Mouse (Mus musculus): ENCODE data around the gene Parm1.

Parm1 gene

DNA sequence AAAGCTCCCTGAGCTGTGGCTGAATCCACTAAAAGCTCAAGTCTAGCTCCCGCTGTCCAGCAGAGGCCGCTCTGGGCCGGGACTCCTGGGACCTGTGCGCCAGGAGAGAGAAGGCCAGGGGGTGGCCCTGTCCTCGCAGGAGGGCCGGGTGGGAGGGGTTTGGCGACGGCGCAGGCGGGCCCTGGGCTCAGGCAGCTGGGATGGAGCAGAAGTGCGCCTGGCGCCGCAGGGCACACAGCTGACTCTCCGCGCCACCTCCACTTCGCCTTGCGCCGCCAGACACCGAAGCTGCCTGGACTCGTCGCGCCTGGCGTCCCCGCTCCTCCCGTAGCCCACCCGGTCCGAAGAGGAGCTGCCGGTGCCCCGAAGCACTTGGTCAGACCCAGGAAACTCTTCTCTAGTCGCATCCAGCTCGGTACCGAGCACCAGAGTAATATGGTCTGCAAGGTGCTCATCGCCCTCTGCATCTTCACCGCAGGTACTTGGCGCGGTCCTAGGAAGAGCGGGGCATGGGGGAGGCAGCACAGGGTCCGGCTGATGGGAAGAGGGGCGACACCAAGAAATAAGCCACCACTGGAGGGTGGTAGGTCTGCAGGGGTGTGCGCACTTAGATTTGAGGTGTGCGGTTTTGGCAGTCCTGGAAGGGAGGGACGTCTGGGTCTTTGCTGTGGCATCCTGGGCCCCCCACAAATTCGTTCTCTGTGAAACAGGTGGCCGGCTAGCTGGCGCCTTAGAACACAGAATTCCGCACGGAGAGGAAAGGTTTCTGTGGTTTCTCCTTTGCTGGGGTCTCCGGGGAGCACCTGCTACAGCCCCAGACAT is at the start of gene Parm1:
Gene Parm1, plus strand, starts transcription at position 136 of the 822 bp plus-strand sequence.
- ATAC-seq (ENCODE audit: insufficient number of reproducible peaks, low FRiP score, low TSS enrichment): peak; percentile 74; the same call in 1 of the 2 replicates

DNA sequence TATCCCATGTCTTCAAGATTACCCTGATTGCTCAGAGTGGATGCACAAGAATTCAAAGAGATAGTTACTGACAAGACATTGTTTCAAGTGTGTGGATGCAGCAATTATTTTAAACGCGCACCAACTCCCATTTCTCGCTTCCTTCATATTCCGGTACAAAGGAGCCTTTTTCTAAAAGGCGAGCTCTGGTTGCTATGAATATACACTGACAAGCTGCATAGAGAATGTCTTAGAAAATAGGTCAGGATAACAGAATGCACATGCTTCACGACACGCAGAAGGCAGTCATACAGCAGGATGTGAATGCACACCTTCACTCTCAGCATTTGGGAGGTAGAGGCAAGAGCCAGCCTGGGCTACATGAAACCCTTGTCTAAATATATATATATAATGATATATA is 42.2 kb upstream of the Parm1 start:
- no peak for ATAC-seq (ENCODE audit: insufficient number of reproducible peaks, low FRiP score, low TSS enrichment)

DNA sequence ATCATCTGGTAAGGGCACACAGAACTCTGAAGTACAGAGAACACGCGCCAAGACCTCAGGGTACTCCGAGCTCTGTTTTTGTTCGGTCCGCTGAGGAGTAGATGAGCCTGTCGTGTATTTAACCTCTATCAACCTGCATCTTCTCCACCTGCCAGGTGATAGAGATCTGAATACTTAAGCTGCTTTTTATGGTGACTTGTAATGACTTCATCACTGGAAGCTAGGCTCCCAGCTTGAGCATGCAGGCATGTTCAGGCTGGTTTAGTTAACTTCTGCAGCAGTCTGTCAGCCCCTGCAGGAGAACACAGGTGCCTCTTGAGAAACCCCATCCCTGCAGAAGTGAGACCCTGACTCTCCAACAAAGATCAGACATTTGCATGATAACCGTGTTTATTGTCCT is 40.6 kb upstream of the Parm1 start:
- no peak for ATAC-seq (ENCODE audit: insufficient number of reproducible peaks, low FRiP score, low TSS enrichment)

DNA sequence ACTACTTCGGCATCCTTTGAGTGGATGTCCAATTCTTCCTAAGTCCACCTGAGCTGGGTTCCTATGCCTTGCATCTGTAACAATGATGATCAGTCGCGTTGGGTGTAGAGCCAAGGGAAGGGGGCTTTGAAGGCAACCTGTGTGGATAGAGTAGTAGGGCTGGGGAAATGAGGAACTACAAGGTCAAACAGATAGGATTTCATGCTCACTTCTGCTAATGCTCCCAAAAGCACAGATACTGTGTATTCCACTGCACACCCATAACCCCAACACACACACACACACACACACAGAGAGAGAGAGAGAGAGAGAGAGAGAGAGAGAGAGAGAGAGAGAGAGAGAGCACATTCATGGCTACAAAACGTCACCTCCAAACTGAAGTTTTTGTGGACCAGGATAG is 38.7 kb upstream of the Parm1 start:
- no peak for ATAC-seq (ENCODE audit: insufficient number of reproducible peaks, low FRiP score, low TSS enrichment)

DNA sequence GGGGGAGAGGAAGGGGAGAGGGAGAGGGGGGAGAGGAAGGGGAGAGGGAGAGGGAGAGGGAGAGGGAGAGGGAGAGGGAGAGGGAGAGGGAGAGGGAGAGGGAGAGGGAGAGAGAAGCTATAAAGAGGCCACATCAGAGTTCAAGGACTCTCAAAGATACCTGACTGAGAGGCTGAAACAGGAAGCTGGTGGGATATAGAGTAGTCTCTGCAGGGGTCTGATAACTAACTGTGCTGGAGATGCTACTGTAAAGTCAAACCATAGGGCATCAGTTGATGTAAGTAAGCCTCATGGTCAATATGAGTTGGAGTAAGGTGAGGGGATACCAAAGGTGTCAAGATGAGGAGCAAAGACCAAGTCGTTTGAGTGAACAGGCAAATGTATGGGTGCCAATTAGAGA is 37.3 kb upstream of the Parm1 start:
- ATAC-seq (ENCODE audit: insufficient number of reproducible peaks, low FRiP score, low TSS enrichment): no peak

DNA sequence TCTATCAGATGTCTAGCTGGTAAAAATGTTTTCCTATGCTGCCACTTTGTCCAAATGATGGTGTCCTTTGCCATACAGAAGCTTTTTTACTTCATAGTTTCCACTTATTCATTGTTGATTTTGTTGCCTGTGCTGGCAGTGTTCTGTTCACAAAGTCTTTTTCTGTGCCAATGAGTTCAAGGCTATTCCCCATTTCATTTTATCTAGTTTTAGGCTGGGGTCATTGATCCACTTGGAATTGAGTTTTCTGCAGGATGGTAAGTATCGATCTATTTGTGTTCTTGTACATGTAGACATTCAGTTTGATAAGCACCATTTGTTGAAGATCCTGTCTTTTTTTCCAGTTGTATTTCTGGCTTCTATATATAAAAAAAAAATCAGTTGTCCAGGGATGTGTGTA is 33.1 kb upstream of the Parm1 start:
- ATAC-seq (ENCODE audit: insufficient number of reproducible peaks, low FRiP score, low TSS enrichment): no peak

DNA sequence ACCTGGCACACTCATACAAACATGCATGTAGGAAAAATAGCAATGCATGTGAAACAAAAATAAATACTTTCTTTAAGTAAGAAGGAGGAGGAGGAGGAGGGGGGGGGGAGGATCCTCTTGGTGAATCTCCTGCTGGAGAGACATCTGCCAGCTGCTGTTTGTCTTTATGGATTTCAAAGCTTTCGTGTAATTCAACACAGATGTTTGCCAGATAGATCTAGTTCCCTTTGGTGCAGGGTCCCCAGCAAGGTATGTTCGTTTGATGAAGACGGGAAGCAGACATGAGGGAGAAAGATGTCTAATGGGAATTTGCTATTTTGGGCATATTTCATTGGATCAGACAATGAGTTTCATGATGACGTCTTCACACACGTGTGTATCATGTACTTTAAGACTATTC is 23.0 kb upstream of the Parm1 start:
- ATAC-seq (ENCODE audit: insufficient number of reproducible peaks, low FRiP score, low TSS enrichment): no peak

DNA sequence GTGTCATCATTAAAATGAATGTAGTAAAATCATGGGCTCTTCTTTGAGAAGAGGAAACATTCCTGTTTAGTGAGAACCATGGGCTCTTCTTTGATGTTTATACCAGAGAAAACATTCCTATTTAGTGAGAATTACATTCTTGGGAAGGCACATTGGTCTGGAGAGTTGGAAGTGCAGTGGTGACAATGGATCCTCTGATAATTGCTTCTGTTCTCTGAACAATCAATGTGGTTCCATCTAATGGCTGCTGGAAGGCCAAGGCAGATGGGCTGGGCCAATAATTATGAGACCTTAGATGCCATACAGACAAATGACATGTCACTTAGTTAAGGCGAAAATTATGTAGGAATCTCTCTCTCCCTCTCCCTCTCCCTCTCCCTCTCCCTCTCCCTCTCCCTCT is 16.1 kb upstream of the Parm1 start:
- no peak for ATAC-seq (ENCODE audit: insufficient number of reproducible peaks, low FRiP score, low TSS enrichment)

DNA sequence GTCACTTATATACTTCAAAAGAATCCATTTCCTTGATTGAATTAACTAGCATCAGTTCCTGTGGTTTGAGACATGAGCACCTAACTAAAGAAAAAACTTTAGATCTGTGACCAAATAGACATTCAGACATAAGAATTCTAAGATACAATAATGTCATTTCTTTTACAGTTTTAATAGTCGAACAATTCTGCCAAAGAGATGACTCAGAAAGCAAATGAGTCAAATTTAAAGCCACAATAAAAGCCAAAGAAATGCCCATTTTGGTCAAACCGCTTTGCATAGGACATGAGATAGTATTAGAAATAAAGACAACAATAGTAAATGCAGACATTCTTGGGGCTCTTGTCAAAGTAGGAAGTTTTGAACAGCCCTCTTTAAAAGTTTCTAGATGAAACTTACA is 15.0 kb upstream of the Parm1 start:
- ATAC-seq (ENCODE audit: insufficient number of reproducible peaks, low FRiP score, low TSS enrichment): no peak

DNA sequence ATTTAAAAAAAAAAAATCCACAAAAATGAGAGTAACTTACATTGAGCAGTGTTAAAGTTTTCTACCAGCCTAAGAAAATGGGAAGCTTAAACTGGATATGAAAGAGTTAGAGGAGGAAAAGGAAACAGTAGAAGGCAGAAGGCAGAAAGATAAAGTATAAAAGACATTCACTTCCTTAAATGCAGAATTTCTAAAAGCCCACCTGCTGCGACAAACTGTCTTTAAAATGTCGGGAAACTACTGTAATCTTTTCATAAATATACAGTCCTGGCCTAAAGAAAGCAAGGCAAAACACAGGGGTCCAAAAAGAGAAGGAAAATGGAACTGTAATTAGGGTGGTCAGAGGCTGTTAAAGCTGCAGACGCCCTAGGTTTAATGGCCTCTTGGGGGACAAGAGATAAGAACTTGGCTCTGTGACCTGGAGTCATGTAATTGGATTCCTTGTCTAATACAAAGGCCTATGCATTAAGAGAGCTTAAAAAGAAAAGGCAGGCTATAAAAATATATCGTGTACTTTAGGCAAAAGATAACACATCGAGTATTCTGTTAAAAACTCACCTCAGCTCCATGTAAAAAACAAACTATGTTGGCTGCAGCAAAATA is 13.0 kb upstream of the Parm1 start:
- no peak for ATAC-seq (ENCODE audit: insufficient number of reproducible peaks, low FRiP score, low TSS enrichment)

DNA sequence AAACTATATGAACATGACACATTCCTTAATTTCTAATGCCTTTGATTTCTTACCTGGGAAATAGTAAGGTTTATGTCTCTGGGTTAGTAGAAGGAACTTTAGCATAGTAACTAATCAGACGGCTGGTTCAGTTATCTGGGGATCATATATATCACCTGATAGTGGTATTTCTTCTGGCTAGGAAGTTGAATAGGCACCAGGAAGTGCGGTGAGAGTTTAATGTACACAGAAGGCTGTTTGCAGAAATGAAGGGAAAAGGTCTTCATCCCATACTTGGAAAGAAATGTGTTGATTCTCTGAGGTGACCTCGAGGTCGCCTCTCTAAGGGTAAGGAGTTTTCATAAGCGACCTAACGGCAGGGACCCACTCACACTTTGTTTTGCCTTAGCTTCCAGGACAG is 338 bp upstream of the Parm1 start:
- ATAC-seq (ENCODE audit: insufficient number of reproducible peaks, low FRiP score, low TSS enrichment): no peak

DNA sequence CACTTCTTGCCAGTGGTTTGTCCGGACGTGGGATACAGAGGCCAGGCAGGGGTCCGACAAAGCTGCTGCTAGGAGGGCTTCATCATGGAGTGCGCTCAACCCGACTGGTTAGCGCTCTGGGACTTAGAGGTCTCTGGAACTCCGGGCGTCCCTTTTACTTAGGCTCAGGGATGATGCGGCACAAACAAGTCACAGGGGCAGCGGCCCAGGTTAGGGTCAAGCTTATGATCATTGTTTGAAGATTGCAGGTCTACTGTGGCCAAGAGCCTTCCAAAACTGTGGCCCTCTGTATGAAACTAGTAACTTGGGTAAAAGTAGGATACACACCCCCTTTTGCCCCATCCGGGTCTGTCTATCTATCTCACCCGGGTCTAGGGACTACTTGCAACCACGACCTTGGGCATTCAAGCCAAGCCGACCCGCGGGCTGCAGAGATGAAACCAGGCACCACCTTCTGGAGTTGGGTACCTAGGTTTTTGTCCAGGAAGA is 931 bp downstream of the Parm1 start:
- ATAC-seq (ENCODE audit: insufficient number of reproducible peaks, low FRiP score, low TSS enrichment): no peak

DNA sequence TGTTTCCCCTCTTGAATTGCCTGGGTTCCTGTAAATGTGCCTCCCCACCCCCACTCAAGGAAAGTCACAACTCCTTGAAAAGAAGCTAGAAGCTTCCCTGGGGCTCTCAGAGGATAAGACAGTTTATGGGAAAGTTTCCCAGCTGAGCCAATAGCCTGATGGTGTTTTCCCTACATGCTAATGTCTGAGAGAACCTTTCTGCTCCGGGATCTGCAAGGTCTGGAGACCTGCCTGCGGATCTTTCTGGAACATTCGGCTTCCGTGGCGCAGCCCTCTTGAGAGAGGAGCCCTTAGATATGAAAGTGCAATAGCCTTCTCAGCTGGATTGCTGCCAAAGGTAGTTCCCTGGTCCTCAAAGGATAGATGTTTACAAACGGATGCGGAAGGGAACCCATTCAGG is 1.5 kb downstream of the Parm1 start:
- ATAC-seq (ENCODE audit: insufficient number of reproducible peaks, low FRiP score, low TSS enrichment): no peak

DNA sequence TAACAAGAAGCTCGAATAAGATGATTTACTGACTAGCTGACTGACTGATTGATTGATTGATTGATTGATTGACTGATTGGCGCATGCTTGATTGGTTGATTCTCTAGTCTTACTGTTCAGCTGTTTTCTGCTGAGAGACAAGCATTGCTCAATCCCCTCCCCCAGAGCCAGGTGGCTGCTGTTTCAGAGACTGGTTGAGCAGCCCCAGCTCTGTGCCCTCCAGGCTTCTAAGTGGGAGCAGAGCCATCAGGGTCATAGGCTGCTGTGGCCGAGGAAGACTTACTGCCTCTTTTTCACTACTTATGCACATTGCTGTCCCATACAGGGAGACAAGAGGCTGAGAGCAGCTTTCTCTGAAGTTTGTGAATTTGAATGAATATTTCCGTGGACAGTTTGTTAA is 2.1 kb downstream of the Parm1 start:
- ATAC-seq (ENCODE audit: insufficient number of reproducible peaks, low FRiP score, low TSS enrichment): no peak

DNA sequence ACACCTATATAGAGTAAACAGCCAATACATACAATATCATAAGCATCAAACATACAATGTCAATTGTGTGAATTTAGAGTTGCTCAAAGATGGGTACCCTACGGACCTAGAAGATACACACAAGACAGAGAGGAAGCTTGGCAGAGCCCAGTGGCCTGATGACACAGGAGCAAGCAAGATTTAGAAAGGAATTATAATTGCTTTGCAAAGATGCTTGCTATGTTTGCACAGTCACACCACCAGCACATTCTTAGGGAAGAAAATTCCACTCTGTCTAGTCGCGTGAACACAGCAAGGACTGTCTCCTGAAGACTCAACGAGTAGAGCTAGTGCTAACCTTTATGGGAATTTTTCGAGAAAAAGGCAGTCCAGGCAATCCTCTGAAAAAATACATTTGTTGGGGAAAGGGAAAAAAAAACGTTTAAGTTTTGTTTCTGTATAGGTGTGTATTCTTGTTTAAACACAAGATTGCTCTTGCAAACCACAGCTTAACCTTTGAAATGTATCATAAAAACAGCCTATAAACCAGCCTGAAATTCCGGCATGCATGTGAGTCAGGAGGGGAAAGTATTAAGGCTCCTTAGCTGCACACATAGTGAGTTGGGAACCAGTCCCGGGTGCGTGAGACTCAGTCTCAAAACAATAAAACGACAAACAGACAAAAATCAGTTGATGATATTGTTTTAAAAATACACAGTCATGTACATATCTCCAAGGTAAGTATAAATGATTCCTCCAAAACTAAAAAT is 15.5 kb downstream of the Parm1 start:
- ATAC-seq (ENCODE audit: insufficient number of reproducible peaks, low FRiP score, low TSS enrichment): no peak

DNA sequence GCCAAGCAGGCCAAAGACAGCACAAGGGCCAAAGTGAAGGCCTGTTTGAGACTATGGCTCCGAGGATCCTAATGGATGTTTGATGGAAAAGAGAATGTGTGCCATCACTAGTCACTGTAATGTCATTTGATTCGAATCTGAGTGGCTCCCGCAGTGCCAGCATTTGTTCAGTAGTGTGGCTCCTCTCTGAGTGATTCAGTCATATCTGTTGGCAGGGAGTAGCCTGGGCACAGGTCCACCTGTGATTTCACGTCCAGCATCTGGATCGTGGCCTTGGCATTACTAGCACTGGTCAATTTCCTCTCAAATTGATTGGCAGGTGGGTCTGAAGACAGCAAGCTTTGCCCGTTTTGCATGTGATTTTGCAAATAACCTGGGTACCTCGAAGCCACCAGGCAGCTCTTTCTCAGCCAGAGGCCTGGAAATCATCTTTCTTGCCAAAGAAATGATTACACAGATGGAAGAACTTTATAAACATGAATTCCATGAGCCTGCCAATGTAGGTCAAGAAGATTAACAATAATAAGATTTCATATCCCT is 41.7 kb downstream of the Parm1 start:
- peak; percentile 31; the same call in 1 of the 2 replicates for ATAC-seq (ENCODE audit: insufficient number of reproducible peaks, low FRiP score, low TSS enrichment)

DNA sequence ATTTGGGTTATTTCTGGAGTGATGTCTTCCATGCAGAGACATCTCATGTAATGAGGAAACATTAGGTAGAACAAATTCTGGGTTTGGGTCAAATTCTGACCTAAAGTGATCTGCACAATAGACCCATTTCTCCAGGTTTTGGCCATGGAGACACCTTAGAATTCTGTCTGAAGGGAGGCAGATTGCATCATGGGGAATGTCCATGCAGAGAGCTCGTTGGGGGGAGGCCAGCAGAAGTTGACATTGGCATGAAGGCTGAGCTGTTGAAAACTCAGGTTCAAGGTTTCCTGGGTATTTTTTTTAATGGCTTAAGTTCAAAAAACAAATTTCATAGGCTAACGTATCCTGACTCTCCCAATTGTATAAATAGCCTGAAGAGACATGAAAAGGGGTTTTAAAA is 42.3 kb downstream of the Parm1 start:
- no peak for ATAC-seq (ENCODE audit: insufficient number of reproducible peaks, low FRiP score, low TSS enrichment)

DNA sequence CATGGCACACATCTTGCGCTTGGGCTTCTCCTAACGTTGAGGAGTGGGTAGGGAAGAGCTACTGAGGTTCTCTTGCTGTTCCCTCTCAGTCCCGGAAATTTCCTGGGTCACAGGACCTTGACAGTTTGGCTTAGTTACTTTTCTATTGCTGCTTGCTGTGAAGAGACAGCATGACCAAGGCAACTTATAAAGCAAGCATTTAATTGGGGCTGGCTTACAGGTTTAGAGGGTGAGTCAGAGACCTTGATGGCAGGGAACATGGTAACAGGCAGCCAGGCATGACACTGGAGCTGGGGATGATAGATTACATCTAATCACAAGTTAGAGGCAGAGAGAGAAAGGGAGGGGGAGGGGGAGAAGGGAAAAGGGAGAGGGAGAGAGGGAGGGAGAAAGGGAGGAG is 44.0 kb downstream of the Parm1 start:
- no peak for ATAC-seq (ENCODE audit: insufficient number of reproducible peaks, low FRiP score, low TSS enrichment)

DNA sequence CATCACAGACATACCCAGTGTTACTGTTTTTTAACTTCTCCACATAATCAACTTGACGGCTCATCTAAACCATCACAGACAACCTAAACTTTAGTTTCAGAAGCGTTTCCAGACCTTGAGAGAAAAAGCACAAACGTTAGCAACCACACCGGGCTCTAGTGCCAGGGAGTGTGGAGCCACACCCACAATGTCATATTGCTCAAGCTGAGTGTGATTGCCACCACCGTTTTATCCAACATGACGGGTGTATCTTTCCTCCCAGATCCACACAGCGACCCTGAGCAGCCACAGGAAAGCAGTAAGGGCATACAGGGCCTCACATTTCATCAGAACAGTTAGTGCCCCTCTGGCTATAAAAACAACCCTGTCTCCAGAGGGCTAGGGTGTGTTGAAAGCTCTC is 45.1 kb downstream of the Parm1 start:
- ATAC-seq (ENCODE audit: insufficient number of reproducible peaks, low FRiP score, low TSS enrichment): no peak

DNA sequence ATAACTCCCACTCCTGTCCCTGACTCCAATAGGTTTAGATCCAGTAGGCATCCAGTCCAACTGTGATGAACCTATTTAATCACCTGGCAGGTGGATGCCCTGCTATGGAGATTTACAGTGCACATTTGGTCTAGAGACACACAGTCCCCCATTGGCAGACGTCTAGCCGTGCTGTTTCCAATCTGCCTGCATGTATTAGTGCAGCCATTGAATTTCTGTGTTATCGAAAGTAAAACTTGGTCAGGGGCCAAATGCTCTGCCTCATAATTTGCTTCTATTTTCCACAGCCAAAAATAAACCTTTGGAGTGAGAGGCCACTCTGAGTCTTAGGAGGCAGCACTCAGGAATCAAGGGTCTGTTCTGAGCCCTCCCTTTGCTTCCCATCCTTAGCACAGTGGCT is 46.6 kb downstream of the Parm1 start:
- no peak for ATAC-seq (ENCODE audit: insufficient number of reproducible peaks, low FRiP score, low TSS enrichment)

DNA sequence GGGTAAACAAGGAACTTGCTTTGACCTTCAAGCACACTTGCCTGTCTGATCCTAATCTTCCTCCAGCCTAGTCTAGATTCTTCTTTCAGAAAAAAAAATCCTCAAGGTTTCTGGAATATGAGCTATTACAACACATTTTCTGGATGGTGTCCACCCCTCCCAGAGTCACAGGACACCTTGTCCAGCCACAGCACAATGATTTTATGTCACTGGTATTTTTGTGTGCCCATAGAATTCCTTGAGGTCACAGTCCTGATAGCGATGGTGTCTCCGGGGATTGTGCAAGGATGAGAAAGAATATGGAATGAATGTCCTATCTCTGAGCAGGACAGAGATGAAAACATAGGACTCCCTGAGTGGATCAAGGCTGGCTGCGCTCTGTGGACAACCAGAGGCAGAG is 48.0 kb downstream of the Parm1 start:
- ATAC-seq (ENCODE audit: insufficient number of reproducible peaks, low FRiP score, low TSS enrichment): no peak
